8 mouse cellular contexts compared by ENCODE assay signal in genomic region chr8:107030650-107031576, GRCm38 (mm10). TPM values are rescaled to one million over a fixed set of nuclear protein-coding genes. Genes with fewer than 3 reads are reported as not detected.
DNase-seq lines count a peak whose midpoint lies in the region; ATAC-seq and TF ChIP-seq lines count a peak whose summit lies in the region.

TSS of gene Vps4a (plus strand) at chr8:107031222.

- H3K27me3 ChIP-seq in E14TG2a.4 (ENCODE audit: insufficient read depth, low read length), result no peaks in the 10 kb centered on the region
- no peaks in the 10 kb centered on the region for H3K27me3 ChIP-seq in forebrain, embryonic 13.5 days
- no peaks in the 10 kb centered on the region for H3K27me3 ChIP-seq in liver, postnatal 0 days (ENCODE audit: insufficient read depth, low read length)
- H3K27me3 ChIP-seq in neural tube, embryonic 14.5 days (ENCODE audit: control insufficient read depth, insufficient read depth, low read length), result no peaks in the 10 kb centered on the region

- H3K4me2 ChIP-seq in forebrain, embryonic 13.5 days, result peak within 1 kb of the TSS; percentile 83
- peak within 1 kb of the TSS; percentile 94 for H3K4me2 ChIP-seq in liver, postnatal 0 days (ENCODE audit: low read depth, low read length)
- H3K4me2 ChIP-seq in neural tube, embryonic 14.5 days (ENCODE audit: low read depth, low read length), result peak within 1 kb of the TSS; percentile 87

- peak; percentile 96 for ATAC-seq in forebrain, embryonic 13.5 days
- peak; percentile 96 for ATAC-seq in liver, postnatal 0 days
- ATAC-seq in neural tube, embryonic 14.5 days (ENCODE audit: low read depth), result peak; percentile 95

- H3K9me3 ChIP-seq in E14TG2a.4 (ENCODE audit: low read length), result peaks cover 11% of the 10 kb centered on the region
- H3K9me3 ChIP-seq in forebrain, embryonic 13.5 days (replicated peaks), result no peaks in the 10 kb centered on the region
- no peaks in the 10 kb centered on the region for H3K9me3 ChIP-seq in liver, postnatal 0 days (ENCODE audit: low read length)
- no peaks in the 10 kb centered on the region for H3K9me3 ChIP-seq in neural tube, embryonic 14.5 days (ENCODE audit: control insufficient read depth, low read length)

- 4% methylated on average over 65 of the region's 66 CpGs for WGBS in forebrain, embryonic 13.5 days
- 4% methylated on average over 66 of the region's 66 CpGs for WGBS in large intestine, adult 2 months
- WGBS in liver, postnatal 0 days (ENCODE audit: insufficient replicate concordance), result 7% methylated on average over 42 of the region's 66 CpGs
- WGBS in neural tube, embryonic 14.5 days, result 4% methylated on average over 65 of the region's 66 CpGs

- peaks cover 28% of the 10 kb centered on the region for H3K4me1 ChIP-seq in E14TG2a.4 (replicated peaks; ENCODE audit: low read depth, low read length)
- H3K4me1 ChIP-seq in forebrain, embryonic 13.5 days, result peaks cover 15% of the 10 kb centered on the region
- H3K4me1 ChIP-seq in liver, postnatal 0 days (ENCODE audit: insufficient read depth), result peaks cover 18% of the 10 kb centered on the region
- peaks cover 15% of the 10 kb centered on the region; the same call in 1 of the 2 replicates for H3K4me1 ChIP-seq in neural tube, embryonic 14.5 days (ENCODE audit: control insufficient read depth, insufficient read depth, low read length)

- intact Hi-C loops in heart, postnatal 10 days (cut with DNase I), result loop anchor here (2.0 kb wide), 1 partner anchor 18 kb away; the partner anchor contains the start of gene Pdf

- H3K27ac ChIP-seq in forebrain, embryonic 13.5 days, result peak within 1 kb of the TSS; percentile 75
- peak within 1 kb of the TSS; percentile 88 for H3K27ac ChIP-seq in liver, postnatal 0 days (ENCODE audit: low read depth)
- H3K27ac ChIP-seq in neural tube, embryonic 14.5 days (ENCODE audit: low read depth, low read length), result peak within 1 kb of the TSS; percentile 74

- no peak for TF ChIP-seq EP300 in liver, postnatal 0 days (IDR thresholded peaks at IDR 0.05; ENCODE audit: low read depth)

- DNase-seq in c-Kit-positive CD71-positive TER-119-positive erythroid progenitor cells, embryonic 14.5 days (ENCODE audit: low spot score), result peak; percentile 93
- peak; percentile 97 to 98 for DNase-seq in heart, postnatal 10 days
- DNase-seq in large intestine, adult 2 months (ENCODE audit: low read depth, low spot score), result peak; percentile 76
- DNase-seq in liver, postnatal 0 days, result peak; percentile 99
- DNase-seq in testis, postnatal 10 days (ENCODE audit: low spot score), result peak; percentile 99

- TF ChIP-seq CTCF in E14TG2a.4 (conservative IDR thresholded peaks at IDR 0.05; ENCODE audit: low read length), result no peak
- peak; percentile 95 for TF ChIP-seq CTCF in liver, postnatal 0 days (IDR thresholded peaks at IDR 0.05; ENCODE audit: low read depth)

- peak within 1 kb of the TSS; percentile 94 for H3K4me3 ChIP-seq in E14TG2a.4 (replicated peaks; ENCODE audit: low read length)
- peak within 1 kb of the TSS; percentile 99 for H3K4me3 ChIP-seq in forebrain, embryonic 13.5 days
- H3K4me3 ChIP-seq in liver, postnatal 0 days (ENCODE audit: low read depth, low read length), result peak within 1 kb of the TSS; percentile 99
- H3K4me3 ChIP-seq in neural tube, embryonic 14.5 days (ENCODE audit: low read depth, low read length), result peak within 1 kb of the TSS; percentile 92

- H3K9ac ChIP-seq in forebrain, embryonic 13.5 days, result peak within 1 kb of the TSS; percentile 97
- H3K9ac ChIP-seq in liver, postnatal 0 days (replicated peaks), result peak within 1 kb of the TSS; percentile 98
- H3K9ac ChIP-seq in neural tube, embryonic 14.5 days (replicated peaks; ENCODE audit: low read depth, low read length), result peak within 1 kb of the TSS; percentile 97

- no peaks in the 10 kb centered on the region for H3K36me3 ChIP-seq in E14TG2a.4 (ENCODE audit: insufficient read depth, low read length)
- H3K36me3 ChIP-seq in forebrain, embryonic 13.5 days (ENCODE audit: poor library complexity, severe bottlenecking), result no peaks in the 10 kb centered on the region
- H3K36me3 ChIP-seq in liver, postnatal 0 days (replicated peaks; ENCODE audit: insufficient read depth, low read length), result no peaks in the 10 kb centered on the region
- no peaks in the 10 kb centered on the region for H3K36me3 ChIP-seq in neural tube, embryonic 14.5 days (ENCODE audit: control insufficient read depth, insufficient read depth, low read length)

RNA-seq across cellular contexts. Expression of gene Vps4a, which starts in this region (rescaled TPM):
- polyA plus RNA-seq in forebrain, embryonic 13.5 days (2015; fragmentation: Nextera tagmentation; extraction: Ambion mirVana), result 113 TPM in 2 replicates
- 10 to 100 TPM; 59.8 to 61.4 TPM for total RNA-seq in heart, postnatal 10 days (2021)
- 24.0 and 25.8 TPM in 2 replicates for polyA plus RNA-seq in large intestine, adult 2 months (2012; rRNA removed)
- polyA plus RNA-seq in liver, postnatal 0 days (2015; fragmentation: Nextera tagmentation; extraction: Ambion mirVana), result 16.8 and 18.3 TPM in 2 replicates
- polyA plus RNA-seq in neural tube, embryonic 14.5 days (2014; fragmentation: Nextera tagmentation; extraction: Ambion mirVana), result 155 and 162 TPM in 2 replicates

Comparison
In these comparisons a context has a peak if more than half of its experiments do, and no peak if none do; other contexts are left out.
1. Peak in every context shown above with its lines: DNase-seq, ATAC-seq, H3K4me3 ChIP-seq and H3K27ac ChIP-seq.